Mouse (Mus musculus) adrenal gland, postnatal 4 days (tissue): ENCODE measurements around the gene Rnls. TPM values are rescaled to one million over a fixed set of nuclear protein-coding genes. Genes with fewer than 3 reads are reported as not detected.

ENCODE experiments used
- DNase-seq, 2 experiments: peaks; one replicate each; pipeline ENCODE4 v3.0.0; 2021 to 2022; ENCODE audit warnings: low spot score in 2 of 2, mixed read lengths in 2 of 2
- total RNA-seq, 2 experiments: library from RNA; stranded (reverse); gene quantifications; 2 replicates each; pipeline ENCODE4 v1.2.3; 2021

The Rnls gene
- total RNA-seq, 2 experiments from 2014 or later = 4.3 to 4.6 TPM

DNA sequence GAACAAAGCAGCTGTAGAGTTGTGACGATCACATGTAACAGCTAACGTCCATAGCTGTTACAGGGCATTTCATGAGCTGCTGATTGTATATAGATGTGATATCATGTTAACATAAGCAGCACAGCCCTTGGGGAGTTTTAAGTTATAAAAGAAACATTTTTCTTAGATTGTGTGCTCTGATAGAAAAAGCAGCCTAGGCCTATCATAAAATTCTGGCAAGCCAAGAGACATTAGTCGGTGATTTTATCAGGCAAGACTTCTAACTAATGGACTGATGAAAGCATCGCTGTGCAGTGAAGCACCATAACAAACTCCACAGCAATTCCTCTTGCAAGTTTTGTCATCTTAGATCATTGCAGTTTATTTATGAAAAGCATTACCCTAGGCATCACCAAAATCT lies 190.9 kb downstream of the Rnls start:
- no peak for DNase-seq

DNA sequence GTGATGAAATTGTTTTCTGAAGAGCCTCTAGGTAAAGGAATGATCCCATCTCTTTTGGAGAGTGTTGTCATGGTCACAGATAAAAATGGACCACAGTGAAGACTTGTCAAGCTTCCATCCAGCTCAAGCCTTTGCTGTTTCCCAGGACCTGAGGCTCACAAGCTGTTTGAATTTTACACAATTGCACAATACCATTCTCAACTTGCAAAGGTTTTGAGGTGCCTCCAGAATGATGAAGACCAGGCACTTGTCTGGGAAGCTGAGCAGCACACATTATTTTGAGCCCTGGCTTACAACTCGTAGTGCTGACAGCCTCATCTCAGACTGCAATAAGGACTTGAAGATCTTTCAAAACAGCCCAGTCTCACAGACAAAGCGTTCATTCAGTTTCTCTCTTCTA lies 200.0 kb downstream of the Rnls start:
- DNase-seq = no peak

DNA sequence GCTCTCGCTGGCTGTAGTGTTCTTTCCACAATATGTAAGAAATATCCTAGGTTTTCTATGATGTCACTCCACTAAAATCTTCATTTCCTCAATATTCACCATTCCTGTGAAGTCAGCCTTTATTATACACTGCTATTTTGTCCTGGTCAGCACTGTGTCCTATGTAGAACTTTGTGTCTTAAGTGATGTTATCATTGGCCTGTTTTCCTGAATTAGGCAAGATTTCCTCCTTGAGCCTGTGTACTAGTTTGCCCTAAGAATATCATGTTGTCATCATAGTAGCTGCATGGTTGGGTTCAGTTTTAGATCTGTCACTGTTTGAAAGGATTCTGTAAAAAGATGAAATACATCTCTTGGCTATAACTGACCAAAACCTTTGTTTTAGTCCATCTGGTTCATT lies 203.3 kb downstream of the Rnls start:
- DNase-seq = no peak

DNA sequence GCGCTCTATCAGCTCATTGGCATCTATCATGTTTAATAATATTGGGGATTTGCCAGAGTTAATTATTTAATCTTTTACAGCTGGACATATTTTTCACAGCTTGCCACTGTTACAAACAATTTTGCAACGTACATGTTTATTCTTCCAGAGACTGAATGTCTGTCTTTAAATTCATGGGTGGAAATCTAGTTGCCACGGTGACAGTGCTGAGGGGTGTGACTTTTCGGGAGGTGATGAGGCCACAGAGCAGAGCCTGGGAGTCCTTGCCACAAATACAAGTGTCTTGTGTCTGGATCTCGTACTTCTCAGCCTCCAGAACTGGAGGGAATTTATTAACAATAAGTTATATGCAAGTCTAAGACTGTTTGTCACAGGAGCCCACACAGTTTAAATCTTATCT lies 212.5 kb downstream of the Rnls start:
- no peak for DNase-seq

DNA sequence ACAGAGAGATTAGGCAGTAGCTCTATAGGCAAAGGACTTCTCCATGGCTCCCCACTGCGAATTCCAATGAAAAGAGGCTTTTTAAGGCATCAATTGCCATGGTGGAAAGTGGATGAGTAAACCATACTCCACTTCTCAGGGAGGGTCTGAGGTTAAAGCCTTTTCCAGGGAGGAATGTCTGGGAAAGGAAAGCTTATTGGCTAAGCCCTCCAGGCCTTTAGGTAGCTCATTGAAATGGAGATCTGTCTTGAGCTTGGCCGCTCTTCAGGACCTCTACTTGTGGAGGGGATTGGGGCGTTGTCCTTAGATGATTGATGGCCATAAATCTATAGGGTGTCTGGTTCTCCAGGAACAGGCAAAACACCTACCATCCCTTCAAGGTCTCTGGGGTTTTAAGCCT lies 213.2 kb downstream of the Rnls start:
- DNase-seq = no peak

DNA sequence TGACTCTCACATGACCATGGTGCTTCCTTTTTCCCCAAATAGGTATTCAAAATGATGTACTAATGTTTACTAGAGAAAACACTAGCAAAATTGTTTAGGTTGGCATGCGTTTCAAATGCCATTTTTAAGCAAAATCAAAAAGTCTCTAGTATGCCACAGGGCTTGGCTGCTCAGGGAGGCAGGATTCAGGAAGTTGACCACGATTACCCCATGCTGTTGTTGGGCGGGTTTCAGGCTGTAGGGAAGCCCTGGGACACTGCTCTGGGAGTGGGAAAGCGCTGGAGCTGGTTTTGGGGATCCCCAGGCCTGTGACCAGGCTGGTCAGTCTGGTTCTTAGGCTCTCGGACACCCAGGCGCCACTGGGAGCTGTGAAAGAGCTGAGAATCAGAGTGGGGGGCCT lies 213.7 kb downstream of the Rnls start:
- DNase-seq = no peak

DNA sequence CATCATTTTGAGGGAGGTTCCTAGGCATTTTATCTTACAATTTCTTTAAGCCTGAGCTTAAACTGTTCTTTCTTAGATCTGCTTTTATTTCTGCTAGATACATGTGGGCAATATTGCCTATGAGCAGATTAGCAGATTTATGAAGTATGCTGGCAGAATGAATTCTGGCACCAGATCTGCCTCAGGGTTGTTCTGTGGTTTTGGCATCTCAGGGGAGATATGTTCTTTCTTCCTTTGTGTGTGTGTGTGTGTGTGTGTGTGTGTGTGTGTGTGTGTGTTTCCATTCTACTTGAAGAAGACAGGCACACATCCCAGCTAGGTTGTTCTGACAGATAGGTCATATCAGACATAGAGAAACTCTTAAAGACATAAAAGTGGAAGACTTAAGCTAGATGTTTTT lies 218.1 kb downstream of the Rnls start:
- no peak for DNase-seq

DNA sequence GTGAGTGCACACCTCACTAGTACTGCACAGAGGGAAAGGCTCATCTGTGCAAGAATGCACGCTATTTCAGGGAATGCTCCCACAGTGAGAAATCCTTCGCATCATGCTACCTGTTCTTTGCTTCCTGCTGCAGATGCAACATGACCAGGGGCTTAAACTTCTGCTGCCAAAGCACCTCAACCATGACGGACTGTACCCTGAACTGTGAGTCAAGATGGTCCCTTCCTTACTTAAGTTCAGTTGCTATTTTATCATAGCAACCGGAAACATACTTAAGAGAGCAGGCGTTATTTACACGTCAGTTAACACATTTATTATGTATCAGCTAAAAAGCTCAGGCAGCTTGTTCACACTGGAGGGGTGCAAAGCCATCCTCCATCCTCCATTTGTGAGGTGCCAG lies 222.2 kb downstream of the Rnls start:
- no peak for DNase-seq

DNA sequence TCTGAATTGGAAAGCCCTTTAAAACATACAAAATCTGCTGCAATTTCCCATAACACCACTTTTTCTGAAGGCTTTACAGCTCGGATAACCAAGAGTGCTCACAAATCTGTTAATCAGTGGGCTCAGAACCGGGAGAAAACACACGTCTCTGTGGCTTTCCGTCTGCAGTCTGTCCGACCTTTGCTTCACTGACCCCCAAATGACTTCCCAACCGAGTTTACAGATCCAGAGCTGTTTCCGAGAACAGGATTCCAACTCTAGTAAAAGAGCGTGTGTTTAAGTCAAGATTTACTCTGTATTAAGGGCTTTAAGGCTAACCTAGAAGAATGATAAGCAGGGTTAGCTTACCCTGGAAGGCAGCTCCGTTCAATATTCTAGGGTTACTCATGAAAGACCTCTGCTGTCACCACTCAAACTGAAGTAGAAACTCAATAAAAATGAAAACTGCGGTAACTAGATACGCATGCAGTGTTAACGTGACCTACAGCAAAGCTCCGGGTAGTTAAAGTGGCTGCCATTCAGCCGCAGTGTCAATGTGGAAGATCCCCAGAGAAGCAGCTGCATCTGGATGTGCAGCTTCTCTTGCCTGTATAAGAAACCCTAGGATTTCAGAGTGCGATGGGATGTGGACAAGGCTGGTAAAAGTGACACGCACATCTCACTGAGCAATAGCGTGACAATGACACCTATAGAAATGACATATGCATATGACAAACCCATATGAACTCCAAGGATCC lies 224.4 kb downstream of the Rnls start:
- DNase-seq = no peak

DNA sequence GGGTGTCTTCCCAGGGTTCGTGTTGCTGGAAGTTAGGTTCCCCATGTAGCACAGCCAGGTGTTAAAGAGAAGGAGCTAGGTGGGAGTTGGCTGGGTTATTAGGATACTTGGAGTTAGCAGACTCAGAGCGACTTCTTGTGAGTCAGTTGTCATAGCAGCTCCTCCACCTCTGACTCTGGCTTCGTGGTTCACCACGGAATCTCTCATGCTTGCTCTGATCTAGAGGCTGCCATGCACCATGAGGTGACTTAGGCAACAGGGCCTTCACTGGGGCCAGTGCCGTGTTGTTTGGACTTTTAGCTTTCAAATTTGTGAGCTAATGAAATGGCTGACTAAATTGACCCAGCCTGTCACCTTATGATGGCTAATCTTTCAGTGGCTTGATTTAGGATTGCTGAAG lies 227.3 kb downstream of the Rnls start:
- DNase-seq = no peak

DNA sequence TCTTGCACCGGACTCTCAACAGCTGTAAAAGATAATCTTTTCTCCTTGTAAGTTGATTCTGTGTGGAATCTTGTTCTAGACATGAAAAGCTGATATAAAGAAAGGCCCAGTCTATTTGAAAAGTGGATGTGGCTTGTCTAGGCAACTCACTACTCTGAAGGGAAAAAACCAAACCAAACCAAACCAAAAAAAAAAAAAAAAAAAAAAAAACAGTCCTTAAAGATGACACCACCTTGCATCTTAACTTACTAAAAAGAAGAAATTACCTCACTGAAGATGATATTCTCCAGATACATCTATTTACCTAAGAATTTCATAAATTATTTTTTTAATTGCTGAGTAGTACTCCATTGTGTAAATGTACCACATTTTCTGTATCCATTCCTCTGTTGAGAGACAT lies 230.2 kb downstream of the Rnls start:
- no peak for DNase-seq

DNA sequence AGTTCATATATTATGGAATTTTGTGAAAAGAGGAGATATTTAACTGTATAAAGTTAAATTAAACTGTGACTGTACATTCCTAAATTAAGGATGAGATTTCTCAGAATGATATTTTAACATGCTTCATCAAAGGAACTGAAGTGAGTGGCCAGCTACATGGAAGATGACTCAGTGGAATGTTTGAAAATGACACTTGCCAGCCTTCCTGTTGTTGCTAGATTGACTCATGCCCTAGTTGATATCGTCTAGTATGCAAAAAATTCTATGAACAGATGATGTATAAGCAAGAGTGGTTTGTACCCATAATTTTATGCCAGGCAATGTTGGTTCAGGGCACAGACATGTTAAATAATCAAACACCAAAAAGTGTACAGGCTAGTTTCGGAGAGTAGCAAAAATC lies 232.2 kb downstream of the Rnls start:
- DNase-seq = no peak

DNA sequence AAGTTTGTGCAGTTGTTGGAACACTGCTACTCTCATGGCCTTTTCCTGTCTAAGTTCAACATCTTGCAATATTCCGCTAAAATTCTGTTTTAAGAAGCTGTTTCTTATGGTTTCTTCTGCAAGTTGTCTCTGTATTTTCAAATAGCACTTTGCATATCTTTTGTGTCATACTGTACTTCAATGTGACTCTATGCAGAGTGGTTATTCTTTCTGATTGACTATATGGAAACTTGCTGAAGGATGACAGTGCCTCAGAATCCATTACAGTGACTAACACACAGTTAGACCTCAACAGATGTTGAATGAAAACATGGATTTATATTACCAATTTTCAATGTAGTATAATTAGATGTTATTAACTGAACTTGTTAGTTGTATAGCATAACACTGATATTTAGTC lies 232.9 kb downstream of the Rnls start:
- DNase-seq = no peak

DNA sequence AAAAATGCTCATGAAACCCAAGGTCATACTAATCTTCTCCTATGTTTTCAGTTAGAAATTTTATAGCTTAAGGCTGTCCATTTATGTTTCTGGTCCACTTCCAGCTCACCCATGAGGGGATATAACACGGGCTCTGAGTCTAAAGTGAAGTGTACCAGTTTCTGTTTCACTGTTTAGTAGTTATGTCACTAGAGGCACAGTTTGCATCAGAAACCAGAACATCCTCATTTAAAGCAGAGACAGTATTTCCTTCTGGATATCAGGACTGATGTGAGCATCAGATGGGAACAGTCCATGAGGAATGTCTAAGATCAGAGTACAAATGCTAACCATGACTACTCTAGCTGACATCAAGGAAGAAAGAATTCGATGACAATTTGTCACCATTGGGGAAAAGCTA lies 233.9 kb downstream of the Rnls start:
- DNase-seq = no peak

DNA sequence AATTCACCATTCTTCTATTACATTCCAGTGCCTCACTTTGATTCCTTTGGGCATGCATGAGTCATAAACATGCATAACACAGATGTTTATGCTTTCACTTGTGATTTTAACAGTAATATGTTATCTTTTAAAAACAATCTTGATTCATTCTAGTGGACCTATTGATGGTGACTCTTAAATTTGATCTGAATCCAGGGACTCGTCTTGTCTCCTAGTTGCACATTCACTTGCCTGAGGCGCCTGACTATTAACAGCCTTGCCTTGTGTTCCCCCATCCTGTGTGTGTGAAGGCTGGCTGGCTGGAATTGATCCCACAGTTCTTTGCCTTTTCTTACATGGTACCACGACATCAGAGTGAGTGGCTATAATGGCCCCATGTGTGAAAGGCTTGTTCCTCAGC lies 243.7 kb downstream of the Rnls start:
- DNase-seq = no peak

DNA sequence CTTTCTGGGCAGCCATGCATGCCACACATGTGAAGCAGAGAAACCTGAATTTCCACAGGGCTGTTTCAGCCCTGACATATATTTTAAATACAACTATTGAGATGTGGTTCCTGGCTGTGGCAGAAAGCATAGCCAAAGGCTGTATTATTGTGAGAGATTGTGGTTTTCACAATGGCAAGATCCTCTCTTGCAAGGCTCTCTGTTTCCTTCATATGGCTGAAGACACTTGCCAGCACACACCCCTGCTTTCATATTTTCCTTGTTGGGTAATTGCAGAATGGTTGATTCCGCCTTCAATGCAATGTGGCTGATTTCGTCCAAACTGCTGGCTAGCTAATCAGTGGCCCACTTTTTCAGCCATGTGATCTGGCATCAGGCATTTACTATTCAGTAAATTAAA lies 248.9 kb downstream of the Rnls start:
- DNase-seq = no peak

DNA sequence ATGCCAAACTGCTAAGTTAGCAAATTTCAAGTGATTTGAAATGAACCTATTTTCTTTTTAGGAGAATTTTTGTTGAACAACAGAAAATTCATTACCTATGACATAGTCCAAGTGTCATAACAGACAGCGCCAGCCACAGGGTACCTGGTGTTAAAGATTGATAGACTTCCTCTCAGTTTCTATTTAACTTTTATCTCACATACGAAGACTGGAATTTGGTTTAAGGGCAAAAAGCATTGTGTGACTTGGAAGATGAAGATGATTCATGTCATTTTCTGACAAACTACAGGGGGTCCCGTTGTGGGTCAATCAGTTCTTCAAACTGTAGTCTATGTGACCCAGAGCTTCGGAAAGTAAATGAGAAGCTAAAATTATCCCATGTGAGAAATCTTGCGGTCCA lies 254.8 kb downstream of the Rnls start:
- no peak for DNase-seq

DNA sequence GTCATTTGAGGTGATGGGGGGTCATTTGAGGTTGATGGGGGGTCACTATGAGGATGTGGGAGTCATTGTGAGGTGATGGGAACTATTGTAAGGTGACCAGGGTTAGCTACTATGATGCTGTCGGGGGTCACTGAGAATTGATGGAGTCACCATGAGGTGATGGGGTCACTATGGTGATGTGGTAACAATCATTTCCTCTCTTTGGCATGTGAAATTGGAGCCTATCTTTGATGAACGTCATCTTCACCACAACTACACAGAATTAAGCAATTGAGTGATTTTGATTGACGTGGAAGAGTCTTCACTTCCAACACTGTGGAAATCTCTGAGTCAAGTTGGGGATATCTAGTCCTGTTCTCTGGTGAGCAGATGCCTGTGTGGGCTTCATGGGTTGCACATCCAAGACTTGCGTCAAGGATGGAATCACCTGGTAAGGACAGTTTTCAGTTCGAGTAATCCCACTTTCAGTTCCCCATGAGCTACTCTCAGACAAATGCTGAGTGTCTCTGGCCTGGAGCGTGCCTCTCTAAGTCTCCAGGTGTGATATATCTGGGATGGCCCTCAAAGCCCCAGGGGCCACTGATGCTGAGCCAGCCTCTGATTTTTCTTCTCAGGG lies 269.4 kb downstream of the Rnls start:
- no peak for DNase-seq

DNA sequence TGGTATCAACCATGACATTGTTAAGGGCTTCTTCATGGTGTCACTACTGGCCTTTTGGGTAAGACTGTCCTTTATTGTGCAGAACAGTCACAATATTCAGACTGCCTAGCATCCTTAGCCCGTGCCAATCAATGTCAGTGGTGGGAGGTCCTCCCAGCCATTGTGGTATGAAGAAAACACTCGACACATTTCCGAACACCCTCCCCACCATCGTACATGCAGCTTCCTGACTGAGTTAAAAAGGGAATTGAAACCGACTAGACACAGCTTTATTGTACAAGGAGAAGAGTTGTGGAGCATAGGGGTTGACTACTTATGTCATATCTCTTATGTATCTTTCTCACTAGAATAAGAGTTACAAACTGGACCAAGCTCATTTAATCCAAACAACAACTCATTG lies 272.1 kb downstream of the Rnls start:
- DNase-seq = no peak

DNA sequence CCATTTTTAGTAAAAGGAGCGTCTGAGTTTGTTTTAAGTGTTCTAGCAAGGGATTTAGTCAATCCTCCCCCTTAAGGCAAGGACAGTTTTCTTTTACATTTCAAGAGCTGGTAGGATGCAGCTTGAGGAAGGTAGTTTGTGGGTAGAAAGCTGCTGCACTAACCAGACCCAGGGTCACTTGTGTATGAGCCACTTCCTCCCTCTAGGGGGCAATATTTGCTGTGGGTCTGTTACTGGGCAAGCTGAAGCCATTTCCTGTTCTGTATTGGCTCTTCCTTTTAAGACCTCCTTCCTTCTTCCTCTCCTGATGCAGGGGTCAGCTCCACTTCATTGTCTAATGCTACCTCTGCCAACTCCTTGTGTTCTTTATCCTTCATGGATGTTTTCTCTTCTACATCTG lies 273.2 kb downstream of the Rnls start:
- DNase-seq = no peak

DNA sequence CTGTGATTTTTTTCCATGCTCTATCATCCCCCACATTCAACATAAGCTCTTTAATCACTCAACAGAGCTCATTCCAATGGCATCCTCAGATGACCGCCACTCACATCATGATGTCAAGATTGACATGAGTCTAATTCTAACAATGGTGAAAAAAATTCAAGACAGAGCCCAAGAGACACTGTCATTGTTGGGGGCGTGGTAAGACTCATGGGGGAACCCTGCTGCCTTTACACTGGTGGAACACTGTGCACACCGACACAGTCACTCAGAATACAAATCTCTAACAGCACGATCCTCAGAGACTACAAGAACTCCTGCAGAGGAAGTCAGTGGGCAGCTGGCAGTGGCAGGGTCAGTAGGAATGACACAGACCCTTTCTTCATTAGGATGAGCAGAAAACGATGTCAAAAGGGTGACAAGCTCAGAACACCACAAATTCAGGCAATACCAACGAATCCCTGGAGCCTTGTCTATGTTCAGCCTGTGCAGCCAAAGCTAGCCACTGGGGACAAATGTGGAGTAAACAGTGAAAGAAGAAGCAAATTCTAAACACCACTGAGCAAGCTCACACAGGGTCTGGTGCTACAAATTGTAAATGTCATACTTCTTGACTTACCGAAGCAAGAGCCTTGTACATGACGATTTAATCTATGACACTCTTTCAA lies 277.3 kb downstream of the Rnls start:
- DNase-seq = no peak

DNA sequence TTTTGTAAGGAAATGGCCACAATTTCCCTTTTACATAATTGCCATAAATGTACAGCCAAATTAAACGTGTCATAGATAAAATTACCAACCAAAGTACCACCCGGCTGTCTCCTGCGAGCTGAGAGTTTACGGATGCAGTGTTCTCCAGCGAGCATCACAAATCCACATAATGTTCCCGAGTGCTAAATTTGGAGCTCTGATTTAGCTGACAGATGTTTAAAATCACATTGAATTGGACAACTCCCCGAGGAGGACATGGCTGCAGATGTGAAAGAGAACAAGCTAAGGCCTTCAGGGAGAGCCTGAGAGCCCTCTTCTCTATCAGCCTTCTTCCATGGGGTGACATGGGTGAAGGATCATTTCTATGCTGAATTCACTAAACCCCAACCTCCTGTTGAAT lies 278.3 kb downstream of the Rnls start:
- DNase-seq = no peak

DNA sequence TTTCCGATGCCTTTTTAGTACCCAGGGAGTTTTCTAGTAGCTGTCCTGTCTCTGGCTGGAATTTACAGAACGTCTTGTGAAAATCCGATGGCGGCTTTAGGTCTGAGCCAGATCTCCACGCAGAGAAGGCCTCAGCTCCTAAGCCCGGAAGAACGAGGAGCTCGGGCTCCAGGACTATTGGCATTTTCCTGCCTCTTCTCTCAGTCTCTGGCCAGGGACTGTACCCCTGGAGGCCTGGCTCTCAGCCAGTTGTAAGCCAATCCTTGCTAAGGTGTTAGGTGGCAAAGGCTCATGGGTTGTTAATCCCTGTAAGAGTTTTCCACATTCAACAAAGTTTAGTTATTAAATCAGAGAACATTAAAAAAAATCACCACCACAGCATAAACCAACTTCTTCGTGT lies 281.7 kb downstream of the Rnls start:
- no peak for DNase-seq
